Mouse (Mus musculus) embryonic facial prominence, embryonic 14.5 days (tissue): ENCODE data around the gene Igfbp5. TPM values are rescaled to one million over a fixed set of nuclear protein-coding genes. Genes with fewer than 3 reads are reported as not detected.

Experiments used
- ATAC-seq: fragments of 200-750 bp; cut with Nextera tagmentation; 2 replicates; pipeline ENCODE4 v1.8.0; 2017; ENCODE audit warnings: low read depth, moderate number of reproducible peaks, moderate TSS enrichment
- DNase-seq: peaks from one replicate; pipeline ENCODE4 v3.0.0-alpha.2; 2015; ENCODE audit warnings: low spot score
- H3K27ac ChIP-seq: fragments of 300-500 bp; sonication (generic); replicated peaks from 2 replicates; pipeline ENCODE4 v1.5.1; 2014; ENCODE audit warnings: low read depth, mild to moderate bottlenecking, low read length, moderate library complexity
- H3K27me3 ChIP-seq: fragments of 300-500 bp; sonication (generic); replicated peaks from 2 replicates; pipeline ENCODE4 v1.6.1; 2014; ENCODE audit warnings: low read length; ENCODE audit not compliant: control insufficient read depth, insufficient read depth
- H3K36me3 ChIP-seq: fragments of 300-500 bp; sonication (generic); 2 replicates; pipeline ENCODE4 v1.6.1; 2014; ENCODE audit warnings: low read length, mixed read lengths; ENCODE audit not compliant: control insufficient read depth, insufficient read depth
- H3K4me1 ChIP-seq: fragments of 300-500 bp; sonication (generic); 2 replicates; pipeline ENCODE4 v1.6.1; 2014; ENCODE audit warnings: antibody characterized with exemption, low read length; ENCODE audit not compliant: control insufficient read depth, insufficient read depth
- H3K4me2 ChIP-seq: fragments of 300-500 bp; sonication (generic); 2 replicates; pipeline ENCODE4 v1.6.1; 2014; ENCODE audit warnings: low read depth, mild to moderate bottlenecking, low read length, moderate library complexity, mixed read lengths
- H3K4me3 ChIP-seq: fragments of 300-500 bp; sonication (generic); 2 replicates; pipeline ENCODE4 v1.5.1; 2014; ENCODE audit warnings: low read depth, mild to moderate bottlenecking, low read length
- H3K9ac ChIP-seq: fragments of 300-500 bp; sonication (generic); 2 replicates; pipeline ENCODE4 v1.6.1; 2014; ENCODE audit warnings: low read depth, mild to moderate bottlenecking, low read length, moderate library complexity, mixed read lengths
- H3K9me3 ChIP-seq: fragments of 300-500 bp; sonication (generic); 2 replicates; pipeline ENCODE4 v1.6.1; 2016; ENCODE audit warnings: low read length; ENCODE audit not compliant: control insufficient read depth
- WGBS: fragments of 180-500 bp; shearing (Covaris S2); extraction: QIAGEN DNeasy Blood & Tissue Kit; methylation state at CpG from one replicate; pipeline ENCODE4 v1.1.7; 2014; 5-methylcytosine and 5-hydroxymethylcytosine counted together
- polyA plus RNA-seq: library from polyadenylated mRNA; unstranded; fragments of >200 nt; fragmentation: Nextera tagmentation; extraction: Ambion mirVana; gene quantifications from 2 replicates; pipeline ENCODE4 v1.2.1, GENCODE M21; 2014

Gene Igfbp5
- polyA plus RNA-seq, 1 experiment from 2014 or later: 131 TPM

GRCm38 (mm10) chr1:72871697-72872411 is 2.8 kb downstream of the Igfbp5 start:
- H3K4me1 ChIP-seq: peaks cover 22% of the 10 kb centered on the region

GRCm38 (mm10) chr1:72871337-72871696 is 3.4 kb downstream of the Igfbp5 start:
- Histone ChIP-seq H3K9me3 (no peaks in the 10 kb centered on the region), H3K9ac (peak overlapping the region; percentile 60), H3K4me1 (peaks cover 20% of the 10 kb centered on the region), H3K4me2 (peak overlapping the region; percentile 88), H3K36me3 (no peaks in the 10 kb centered on the region), H3K27me3 (peaks cover 5% of the 10 kb centered on the region; the same call in 1 of the 2 replicates), H3K4me3 (peak overlapping the region; percentile 62), H3K27ac (peak overlapping the region; percentile 71)
- DNase-seq (no peak), ATAC-seq (no peak)
- 0% methylated on average over 6 of the region's 6 CpGs for WGBS

More at GRCm38 (mm10) chr1:72871697-72872411, 2.8 kb downstream of the Igfbp5 start:
- no peaks in the 10 kb centered on the region for H3K9me3 ChIP-seq
- ATAC-seq (no peak), DNase-seq (peak; percentile 56)
- peak overlapping the region; percentile 71 for H3K27ac ChIP-seq
- H3K36me3 ChIP-seq: no peaks in the 10 kb centered on the region
- H3K9ac ChIP-seq: peak overlapping the region; percentile 60
- under 1% methylated on average over 33 of the region's 34 CpGs for WGBS
- H3K27me3 ChIP-seq: peaks cover 5% of the 10 kb centered on the region; the same call in 1 of the 2 replicates
- H3K4me2 ChIP-seq: peak overlapping the region; percentile 88
- H3K4me3 ChIP-seq: peak overlapping the region; percentile 62

DNA sequence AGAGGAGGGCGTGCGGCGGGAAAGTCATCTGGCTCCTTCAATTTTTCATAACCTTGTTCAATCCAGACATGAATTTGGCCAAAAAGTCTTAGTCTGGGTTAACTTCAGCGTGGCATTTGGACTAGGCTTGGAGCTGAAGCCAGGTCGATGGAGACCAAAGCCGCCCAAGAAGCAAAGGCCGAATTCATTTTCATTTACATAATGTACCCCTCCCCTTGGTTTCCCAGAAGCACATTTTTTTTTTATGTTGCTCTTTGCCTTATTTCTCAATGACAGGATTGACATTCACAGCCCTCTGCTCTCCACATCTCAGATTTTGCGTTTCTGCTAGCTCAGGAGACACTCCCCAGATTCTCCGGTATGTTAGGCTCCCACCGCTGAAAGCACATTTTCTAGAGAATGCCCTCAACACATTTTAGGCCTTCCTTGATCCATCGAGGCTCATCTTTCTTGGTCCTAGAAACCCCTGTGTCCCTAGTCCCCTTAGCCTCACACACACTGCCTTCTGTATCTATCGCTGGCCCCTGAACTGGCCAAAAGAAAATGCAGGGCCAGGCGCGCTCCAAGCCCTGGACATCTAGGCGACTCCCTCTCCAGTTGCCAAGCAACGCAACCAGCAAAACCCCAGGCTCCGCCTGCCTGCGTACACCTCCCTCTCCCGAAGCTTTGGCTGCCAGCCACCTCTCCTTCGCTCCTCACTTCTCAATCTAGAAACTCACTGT is 3.9 kb downstream of the Igfbp5 start:
- peak overlapping the region; percentile 88 for H3K4me2 ChIP-seq
- no peaks in the 10 kb centered on the region for H3K36me3 ChIP-seq
- no peaks in the 10 kb centered on the region for H3K9me3 ChIP-seq
- WGBS: 2% methylated on average over 20 of the region's 20 CpGs
- H3K4me1 ChIP-seq: peaks cover 18% of the 10 kb centered on the region; the same call in 1 of the 2 replicates
- DNase-seq (peak; percentile 96), ATAC-seq (peak; percentile 27; the same call in 1 of the 2 replicates)
- peaks cover 5% of the 10 kb centered on the region; the same call in 1 of the 2 replicates for H3K27me3 ChIP-seq
- peak overlapping the region; percentile 60 for H3K9ac ChIP-seq
- H3K27ac ChIP-seq: peak overlapping the region; percentile 71
- H3K4me3 ChIP-seq: peak overlapping the region; percentile 62

- H3K4me1 ChIP-seq: peaks cover 18% of the 10 kb centered on the region; the same call in 1 of the 2 replicates
- H3K4me3 ChIP-seq: peak overlapping the region; percentile 62
- ATAC-seq (peak; percentile 13; the same call in 1 of the 2 replicates), DNase-seq (peak; percentile 91)
- WGBS: 5% methylated on average over 22 of the region's 22 CpGs
- H3K9ac ChIP-seq: peak overlapping the region; percentile 60
- H3K9me3 ChIP-seq: no peaks in the 10 kb centered on the region
- peak overlapping the region; percentile 88 for H3K4me2 ChIP-seq
- H3K27ac ChIP-seq: peak overlapping the region; percentile 71
- peaks cover 6% of the 10 kb centered on the region; the same call in 1 of the 2 replicates for H3K36me3 ChIP-seq
- H3K27me3 ChIP-seq: peaks cover 5% of the 10 kb centered on the region; the same call in 1 of the 2 replicates
These were observed 4.7 kb downstream of the Igfbp5 start for GRCm38 (mm10) chr1:72869681-72870614.

GRCm38 (mm10) chr1:72869275-72869674 is 5.4 kb downstream of the Igfbp5 start:
- peaks cover 8% of the 10 kb centered on the region; the same call in 1 of the 2 replicates for H3K36me3 ChIP-seq
- peaks cover 18% of the 10 kb centered on the region; the same call in 1 of the 2 replicates for H3K4me1 ChIP-seq
- no peak for ATAC-seq
- H3K27me3 ChIP-seq: peaks cover 5% of the 10 kb centered on the region; the same call in 1 of the 2 replicates
- peak overlapping the region; percentile 88 for H3K4me2 ChIP-seq
- no peak overlapping the region for H3K9ac ChIP-seq
- no peak overlapping the region for H3K27ac ChIP-seq
- no peaks in the 10 kb centered on the region for H3K9me3 ChIP-seq
- H3K4me3 ChIP-seq: peak overlapping the region; percentile 62; the same call in 1 of the 2 replicates
- DNase-seq: no peak

DNA sequence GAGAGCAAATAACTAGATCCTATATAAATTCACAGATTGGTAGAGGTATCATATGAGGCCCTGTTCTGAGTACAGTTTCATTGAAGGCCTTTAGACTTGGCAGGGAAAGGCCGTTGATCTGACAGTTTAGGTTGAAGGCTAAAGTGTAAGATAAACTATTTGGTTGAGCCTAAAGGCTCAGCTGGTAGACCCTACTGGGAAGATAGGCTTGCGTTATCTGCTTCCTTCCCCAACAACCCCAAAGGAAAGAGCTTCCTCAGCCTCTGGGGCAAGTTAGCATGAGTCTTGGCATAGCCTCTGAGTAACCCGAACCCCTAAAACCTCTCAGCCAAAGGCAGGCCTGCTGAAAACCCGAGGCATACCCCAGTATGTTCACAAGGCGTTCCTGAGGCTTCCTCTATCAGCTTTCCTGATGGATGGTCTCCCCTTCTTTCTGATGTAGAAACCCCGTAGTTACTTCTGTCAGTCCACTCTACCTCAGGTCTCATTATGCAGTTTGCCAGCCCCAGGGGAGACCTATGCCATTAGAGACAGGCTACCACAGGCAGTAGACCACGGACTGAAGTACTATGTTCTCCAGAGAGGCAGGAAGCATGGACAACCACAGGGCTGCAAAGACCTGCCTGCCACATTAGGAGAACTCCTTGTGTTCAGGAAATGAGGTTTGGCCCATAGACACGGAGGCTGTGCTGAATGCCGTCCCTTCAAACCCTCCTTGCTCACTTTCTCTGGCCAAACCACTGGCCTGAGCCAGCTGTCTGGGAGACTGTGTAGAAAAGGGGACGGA is 6.1 kb downstream of the Igfbp5 start:
- peaks cover 12% of the 10 kb centered on the region for H3K36me3 ChIP-seq
- no peak overlapping the region for H3K4me3 ChIP-seq
- 57% methylated on average over 10 of the region's 10 CpGs for WGBS
- H3K9ac ChIP-seq: no peak overlapping the region
- DNase-seq (peak; percentile 35), ATAC-seq (no peak)
- H3K27me3 ChIP-seq: peaks cover 5% of the 10 kb centered on the region; the same call in 1 of the 2 replicates
- H3K9me3 ChIP-seq: no peaks in the 10 kb centered on the region
- H3K27ac ChIP-seq: no peak overlapping the region
- H3K4me2 ChIP-seq: peak overlapping the region; percentile 88; the same call in 1 of the 2 replicates
- H3K4me1 ChIP-seq: peaks cover 18% of the 10 kb centered on the region; the same call in 1 of the 2 replicates

DNA sequence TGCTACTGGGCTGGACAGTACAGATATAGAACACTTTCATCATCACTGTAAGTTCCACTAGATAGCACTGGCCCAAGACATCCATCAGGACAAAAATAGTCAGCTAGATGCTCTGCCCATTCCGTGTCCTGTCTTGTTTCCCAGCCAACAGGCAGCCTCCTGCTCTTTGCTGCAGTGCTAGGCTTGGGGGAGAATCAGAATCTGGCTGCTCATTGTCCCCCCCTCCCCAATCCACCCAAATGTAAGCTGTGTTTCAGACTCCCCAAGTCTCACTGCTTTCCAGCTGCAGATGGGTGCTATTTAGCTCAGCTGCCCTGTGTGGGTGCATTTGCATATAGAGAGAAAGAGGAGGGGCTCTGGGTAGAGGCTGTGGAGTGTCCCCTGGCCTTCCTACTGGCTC is 7.3 kb downstream of the Igfbp5 start:
- H3K27me3 ChIP-seq: 0 out of 2 replicates have a peak, but pooled peaks cover 5% of the 10 kb centered on the region

More for the DNA sequence above, 7.3 kb downstream of the Igfbp5 start:
- no peak overlapping the region for H3K4me3 ChIP-seq
- DNase-seq (no peak), ATAC-seq (no peak)
- no peak overlapping the region for H3K9ac ChIP-seq
- H3K9me3 ChIP-seq: no peaks in the 10 kb centered on the region
- H3K4me2 ChIP-seq: no peak overlapping the region
- WGBS: 23% methylated on average over 1 of the region's 1 CpGs
- no peak overlapping the region for H3K27ac ChIP-seq
- H3K36me3 ChIP-seq: peaks cover 25% of the 10 kb centered on the region
- peaks cover 18% of the 10 kb centered on the region; the same call in 1 of the 2 replicates for H3K4me1 ChIP-seq
